Mouse (Mus musculus): ENCODE data around the gene Rhbdf1.

DNA sequence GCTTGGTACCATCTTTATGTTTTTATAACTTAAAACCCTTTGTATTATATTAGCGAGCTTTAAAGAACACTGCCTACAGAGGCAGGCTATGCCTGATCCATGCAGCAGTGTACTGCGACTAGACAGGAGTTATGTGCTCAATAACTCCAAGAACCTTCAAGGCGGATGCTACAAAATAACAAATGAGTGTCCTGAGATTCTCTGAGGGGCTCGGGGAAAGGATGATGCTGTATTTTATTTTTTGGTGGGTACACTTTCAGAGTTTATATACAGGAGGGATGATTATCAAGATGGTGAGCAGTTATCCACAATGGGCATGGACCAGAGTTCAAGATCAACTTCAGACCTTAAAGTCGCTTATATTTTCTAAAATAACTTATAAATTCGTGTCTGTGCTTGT lies 44.7 kb upstream of the Rhbdf1 start:
- no peak for TF ChIP-seq POLR2A (IDR thresholded peaks at IDR 0.05; ENCODE audit: borderline replicate concordance, extremely low read depth, insufficient read depth, insufficient read length, poor library complexity, severe bottlenecking)
- TF ChIP-seq CTCF (IDR thresholded peaks at IDR 0.05; ENCODE audit: borderline replicate concordance, extremely low read depth, insufficient read depth, insufficient read length), result no peak

All from brain, embryonic 14.5 days (tissue).